ENCODE assay signal across 16 mouse cellular contexts in genomic region chr2:167854060-167854459, GRCm38 (mm10).
"Had no signal": no experiment of that assay in that cellular context is flagged by ENCODE, and none has a peak within 500 bp of the region (broad histone marks: within the 10 kb centered on the region; RNA-seq: fewer than 3 reads in every experiment).

No protein-coding gene starts in this region.

- H3K27ac ChIP-seq: layer of hippocampus, adult 2 months; left cerebral cortex, adult 2 months; liver, embryonic 14.5 days; lung, embryonic 15.5 days; macrophage; midbrain, embryonic 12.5 days; midbrain, embryonic 15.5 days; neural tube, embryonic 12.5 days; neural tube, embryonic 15.5 days had no signal

- H3K4me1 ChIP-seq: midbrain, embryonic 15.5 days had no signal

- H3K4me3 ChIP-seq: layer of hippocampus, adult 2 months; left cerebral cortex, adult 2 months; lung, embryonic 15.5 days; midbrain, embryonic 12.5 days; midbrain, embryonic 15.5 days; neural tube, embryonic 12.5 days; neural tube, embryonic 15.5 days had no signal

- H3K9ac ChIP-seq: liver, embryonic 14.5 days; lung, embryonic 15.5 days; midbrain, embryonic 12.5 days; midbrain, embryonic 15.5 days; neural tube, embryonic 12.5 days; neural tube, embryonic 15.5 days had no signal

- H3K27me3 ChIP-seq: lung, embryonic 15.5 days; midbrain, embryonic 12.5 days; midbrain, embryonic 15.5 days; neural tube, embryonic 12.5 days; neural tube, embryonic 15.5 days had no signal

- H3K36me3 ChIP-seq: lung, embryonic 15.5 days; midbrain, embryonic 12.5 days; midbrain, embryonic 15.5 days; neural tube, embryonic 12.5 days; neural tube, embryonic 15.5 days had no signal

- DNase-seq: kidney, postnatal 14 days; layer of hippocampus, adult 9-11 months; right cerebral cortex, adult 18-20 months; right cerebral cortex, postnatal 14 days; right cerebral cortex, postnatal 4 days; thymus, adult 18-20 months; thymus, postnatal 36 days had no signal
